Mouse (Mus musculus) urinary bladder, postnatal 14 days (tissue): ENCODE results near the gene Pkig.
"Not testable (repeated sequence)": the region's sequence is repeated elsewhere in the genome, so short reads cannot be mapped to it uniquely, and the experiment has no call there.

Experiments
- DNase-seq: peaks from one replicate; pipeline ENCODE4 v3.0.0; 2021; ENCODE audit warnings: low spot score

Gene Pkig

DNA sequence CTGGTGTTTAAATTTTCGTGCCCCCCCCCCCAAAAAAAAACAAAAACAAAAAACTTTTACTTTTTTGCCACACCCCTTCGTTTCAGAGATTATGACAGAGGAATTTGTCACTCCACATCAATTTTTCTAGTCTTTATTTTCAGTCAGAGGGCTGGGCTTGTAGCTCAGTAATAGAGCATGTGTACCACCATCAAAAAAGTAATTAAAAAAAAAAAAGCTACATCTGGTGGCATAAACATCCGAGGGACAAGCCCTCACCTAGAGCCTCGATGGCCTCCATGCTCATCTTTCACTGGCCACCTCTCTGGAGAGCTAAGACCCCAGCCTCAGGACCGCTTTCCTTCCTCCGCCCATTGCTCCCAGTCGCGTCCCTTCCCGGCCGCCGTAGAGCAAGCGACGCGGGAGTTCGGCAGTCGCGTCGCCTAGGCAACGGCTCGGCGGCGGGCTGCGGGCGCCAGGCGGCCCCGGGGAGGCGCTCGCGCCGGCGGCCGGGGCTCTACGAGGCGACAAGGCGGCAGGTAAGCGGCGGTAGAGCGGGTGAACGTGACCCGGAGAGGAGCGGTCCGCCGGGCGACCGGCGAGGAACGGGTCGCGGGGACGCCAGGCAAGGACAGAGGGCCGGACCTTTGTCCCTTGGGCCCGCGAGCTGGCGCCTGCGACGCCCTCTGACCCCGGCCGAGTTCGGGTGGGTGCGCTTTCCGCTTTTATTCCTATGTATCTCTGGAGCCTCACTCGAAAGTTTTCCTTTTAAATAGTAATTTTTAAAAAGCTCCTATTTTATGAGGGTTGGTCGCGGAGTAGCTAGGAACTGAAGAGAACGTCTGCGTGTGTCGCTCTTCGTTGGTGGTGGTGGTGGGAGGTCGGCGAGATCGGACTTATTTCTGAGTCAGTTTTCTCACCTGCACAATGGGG is at the start of gene Pkig:
Gene Pkig, plus strand, starts transcription at position 412 of the 912 bp plus-strand sequence.
- peak; percentile 86 for DNase-seq

DNA sequence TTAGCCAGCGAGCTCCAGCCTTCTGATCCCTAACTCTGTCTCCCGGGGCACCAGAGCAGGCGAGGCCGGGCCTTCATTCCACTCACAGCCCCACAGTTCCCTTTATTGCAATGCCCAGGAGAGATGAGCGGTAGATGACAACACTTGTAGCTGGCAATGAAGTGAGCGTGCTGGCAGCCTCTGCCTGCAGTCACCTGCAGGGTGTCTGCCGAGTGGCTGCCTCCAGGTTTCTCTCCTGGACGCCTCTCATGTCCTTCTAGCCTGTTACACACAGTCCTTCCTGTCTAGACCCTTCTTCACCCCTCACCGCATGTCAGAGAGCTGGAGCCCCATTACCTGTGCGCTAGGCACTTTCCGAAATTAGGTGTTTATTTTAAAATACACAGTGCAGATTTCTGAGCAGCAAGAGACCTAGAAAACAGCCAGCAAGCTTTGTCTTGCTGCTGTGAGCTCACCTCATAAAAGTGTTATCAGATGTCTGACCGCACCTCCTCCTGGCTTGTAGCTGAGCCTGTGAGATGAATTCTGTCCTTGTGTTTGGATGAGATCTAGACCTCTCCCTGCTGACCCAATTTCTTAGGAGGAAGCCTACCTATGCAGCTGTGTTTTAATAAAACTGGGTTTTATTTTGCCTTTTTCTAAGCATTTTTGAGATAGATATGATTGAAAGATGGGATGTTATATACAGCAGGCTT is 48.8 kb upstream of the Pkig start:
- DNase-seq = no peak

DNA sequence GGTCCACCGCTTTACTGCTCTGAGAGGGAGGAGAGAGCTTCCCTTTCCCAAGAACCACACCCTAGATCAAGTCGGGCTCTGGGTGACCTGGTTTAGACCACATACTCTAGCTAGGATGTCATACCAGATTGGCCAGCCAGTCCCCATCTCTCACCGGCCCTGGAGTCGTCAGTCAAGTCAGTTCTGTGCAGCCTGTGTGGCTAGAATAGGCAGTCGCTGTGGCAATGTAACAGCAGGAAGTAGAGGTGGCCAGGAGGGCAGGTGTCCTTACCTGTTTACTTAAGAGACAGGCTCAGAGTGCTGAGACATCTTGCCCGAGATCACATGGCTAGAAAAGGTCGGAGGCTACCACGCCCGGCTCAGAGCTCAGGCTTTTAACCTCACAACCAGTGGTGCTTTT is 47.0 kb upstream of the Pkig start:
- peak; percentile 63 for DNase-seq

- no peak for DNase-seq
Observed at GRCm38 (mm10) chr2:163613206-163613605, 45.0 kb upstream of the Pkig start.

GRCm38 (mm10) chr2:163613990-163614389 is 44.2 kb upstream of the Pkig start:
- no peak for DNase-seq

GRCm38 (mm10) chr2:163615401-163615800 is 42.8 kb upstream of the Pkig start:
- DNase-seq = no peak

DNA sequence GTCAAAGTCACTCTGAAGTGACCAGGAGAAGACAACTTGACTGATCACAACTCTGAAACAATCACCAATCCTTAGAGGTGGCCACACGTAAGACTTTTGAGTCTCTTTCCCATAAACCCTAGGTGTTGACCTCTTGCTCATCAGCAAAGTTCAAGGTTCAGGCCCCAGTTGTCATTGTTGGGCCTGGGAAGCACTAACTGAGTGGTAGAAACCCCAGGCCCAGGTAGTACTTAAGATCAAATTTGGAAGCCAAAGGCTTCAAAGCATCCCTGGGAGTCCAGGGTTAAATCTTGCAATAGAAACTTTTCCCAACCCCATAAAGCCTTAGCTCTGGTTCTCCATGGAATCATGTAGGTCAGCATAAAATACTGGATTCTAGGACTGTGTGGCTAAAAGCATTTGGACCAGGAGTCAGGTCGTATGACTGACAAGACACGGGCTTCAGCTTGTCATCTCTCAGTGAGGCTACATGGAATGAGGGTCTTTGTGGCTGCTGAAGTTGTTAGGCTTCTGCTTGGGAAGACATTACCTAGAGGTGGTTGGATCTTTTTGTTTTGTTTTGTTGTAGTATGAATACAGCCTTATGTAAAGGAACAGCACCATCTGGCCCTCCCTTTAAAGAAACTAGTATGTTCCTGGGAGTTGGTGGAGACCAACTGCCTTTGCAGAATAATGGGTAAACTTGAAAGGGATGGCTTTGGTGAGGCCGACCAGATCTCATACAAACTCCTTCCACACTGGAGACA is 42.1 kb upstream of the Pkig start:
- no peak for DNase-seq

DNA sequence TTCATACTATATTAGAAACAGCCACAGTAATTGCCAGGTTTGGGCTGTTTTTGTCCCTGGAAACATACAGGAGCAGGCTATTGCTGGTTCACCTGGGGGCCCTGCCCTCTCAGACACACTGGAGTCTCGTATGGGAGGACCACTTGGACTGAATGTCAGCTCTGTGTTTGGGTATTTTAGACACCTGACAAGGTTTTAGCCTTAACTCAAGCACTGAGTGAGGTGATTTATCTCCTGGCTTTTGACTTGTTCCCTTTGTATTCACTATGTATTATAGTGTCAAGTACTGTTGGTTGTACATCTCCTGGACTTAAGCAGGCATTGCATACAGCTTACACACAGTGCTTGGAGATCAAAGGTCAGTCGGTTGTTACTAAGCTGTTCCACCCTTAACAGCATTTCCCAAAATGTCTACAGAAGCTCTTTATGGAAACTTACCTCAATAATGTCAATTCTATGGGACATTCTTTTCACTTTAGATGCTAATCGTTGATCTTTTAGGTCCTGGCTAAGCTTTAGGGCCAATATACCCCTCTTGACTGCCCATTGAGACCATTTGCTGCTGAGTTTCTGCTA is 41.4 kb upstream of the Pkig start:
- no peak for DNase-seq

- DNase-seq = no peak
Observed at GRCm38 (mm10) chr2:163617232-163617863, 40.8 kb upstream of the Pkig start.

DNA sequence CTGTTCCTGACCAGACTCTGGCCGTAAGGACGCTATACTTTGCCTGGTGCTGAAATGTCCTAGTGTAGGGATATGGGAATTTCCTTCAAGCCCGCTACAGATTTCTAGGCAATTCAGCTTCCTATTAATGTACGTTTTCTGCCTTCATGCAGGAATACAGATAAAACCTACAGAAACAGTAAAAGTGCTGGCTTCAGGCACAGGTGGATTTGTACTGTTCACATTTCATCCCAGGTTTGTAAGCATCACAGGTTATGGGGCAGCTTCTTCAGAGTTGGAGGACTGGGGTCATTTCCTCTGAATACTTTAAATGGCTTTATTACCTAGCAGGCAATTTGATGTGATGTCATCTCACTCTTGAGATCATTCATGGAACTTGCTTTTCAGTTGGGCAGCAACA is 40.3 kb upstream of the Pkig start:
- DNase-seq = no peak

DNA sequence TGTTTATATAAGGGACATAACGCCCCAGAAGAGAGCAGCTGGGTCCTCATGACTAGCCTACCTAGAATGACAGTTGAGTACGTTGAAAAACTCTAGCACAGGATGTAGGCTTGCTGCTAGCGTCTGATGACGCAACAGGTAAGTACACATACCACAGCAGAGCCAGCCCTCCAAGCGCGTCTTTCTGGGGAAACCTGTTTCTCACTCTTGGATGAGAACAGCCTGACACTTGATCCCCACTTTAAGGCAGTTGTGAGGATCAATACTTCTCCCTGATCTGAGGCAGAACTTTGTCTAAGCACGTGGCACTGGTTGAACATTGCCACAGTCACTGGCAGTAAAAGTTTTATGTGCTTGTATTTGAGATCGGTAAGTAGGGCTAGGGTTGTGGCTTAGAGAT is 37.7 kb upstream of the Pkig start:
- peak; percentile 53 for DNase-seq

GRCm38 (mm10) chr2:163621401-163621800 is 36.8 kb upstream of the Pkig start:
- not testable (repeated sequence) for DNase-seq

DNA sequence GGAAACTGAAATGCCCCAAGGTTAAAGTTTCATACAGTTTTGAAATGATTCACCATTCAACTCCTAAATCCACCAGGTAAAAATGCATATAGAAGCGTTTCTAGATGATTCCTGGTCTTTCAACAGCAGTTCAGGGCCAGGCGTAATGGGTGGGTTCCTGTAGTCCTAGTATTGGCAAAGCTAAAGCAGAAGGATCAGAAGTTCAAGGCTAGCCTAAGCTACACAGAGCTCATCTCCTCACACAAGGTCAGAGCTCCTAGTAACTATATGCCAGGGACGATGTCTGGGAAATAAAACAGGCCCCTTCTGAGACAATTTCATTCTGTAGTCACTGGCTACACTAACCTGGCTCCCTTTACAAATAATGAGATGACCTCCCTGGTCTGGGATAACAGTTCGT is 27.0 kb upstream of the Pkig start:
- no peak for DNase-seq

- no peak for DNase-seq
Observed at GRCm38 (mm10) chr2:163631715-163632114, 26.5 kb upstream of the Pkig start.

- no peak for DNase-seq
Observed at GRCm38 (mm10) chr2:163634211-163634610, 24.0 kb upstream of the Pkig start.

- DNase-seq = no peak
Observed at GRCm38 (mm10) chr2:163636057-163636456, 22.1 kb upstream of the Pkig start.

DNA sequence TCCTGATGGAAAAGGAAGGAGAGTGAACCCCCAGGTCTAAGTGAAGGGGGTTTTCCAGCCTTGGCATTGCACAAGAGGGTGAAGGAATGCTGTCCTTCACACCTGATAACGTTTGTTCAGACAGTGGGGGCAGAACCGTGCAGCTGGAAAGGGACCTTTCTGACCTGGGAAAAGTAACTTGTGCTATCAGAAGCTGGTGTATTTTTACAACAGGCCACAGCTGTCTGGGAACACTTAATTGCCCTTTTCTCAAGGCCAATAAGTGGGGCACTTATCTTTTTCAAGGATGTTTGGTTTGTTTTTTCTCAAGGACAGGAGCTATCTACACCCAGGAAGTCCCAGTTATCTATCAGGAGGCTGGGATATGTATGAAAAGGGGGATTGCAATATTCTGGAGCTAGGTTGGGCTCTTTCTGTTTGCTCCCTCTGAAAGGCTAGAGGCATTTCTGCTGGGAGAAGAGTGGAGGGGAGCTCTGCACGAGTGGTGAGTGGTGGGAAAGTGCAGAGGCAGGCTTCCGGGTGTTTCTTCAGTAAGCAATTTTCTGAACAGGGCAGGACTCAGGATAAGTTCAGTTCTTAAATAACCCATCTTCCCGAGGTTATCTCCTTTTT is 20.4 kb upstream of the Pkig start:
- no peak for DNase-seq

GRCm38 (mm10) chr2:163640493-163640892 is 17.7 kb upstream of the Pkig start:
- no peak for DNase-seq

GRCm38 (mm10) chr2:163641681-163642080 is 16.5 kb upstream of the Pkig start:
- no peak for DNase-seq

DNA sequence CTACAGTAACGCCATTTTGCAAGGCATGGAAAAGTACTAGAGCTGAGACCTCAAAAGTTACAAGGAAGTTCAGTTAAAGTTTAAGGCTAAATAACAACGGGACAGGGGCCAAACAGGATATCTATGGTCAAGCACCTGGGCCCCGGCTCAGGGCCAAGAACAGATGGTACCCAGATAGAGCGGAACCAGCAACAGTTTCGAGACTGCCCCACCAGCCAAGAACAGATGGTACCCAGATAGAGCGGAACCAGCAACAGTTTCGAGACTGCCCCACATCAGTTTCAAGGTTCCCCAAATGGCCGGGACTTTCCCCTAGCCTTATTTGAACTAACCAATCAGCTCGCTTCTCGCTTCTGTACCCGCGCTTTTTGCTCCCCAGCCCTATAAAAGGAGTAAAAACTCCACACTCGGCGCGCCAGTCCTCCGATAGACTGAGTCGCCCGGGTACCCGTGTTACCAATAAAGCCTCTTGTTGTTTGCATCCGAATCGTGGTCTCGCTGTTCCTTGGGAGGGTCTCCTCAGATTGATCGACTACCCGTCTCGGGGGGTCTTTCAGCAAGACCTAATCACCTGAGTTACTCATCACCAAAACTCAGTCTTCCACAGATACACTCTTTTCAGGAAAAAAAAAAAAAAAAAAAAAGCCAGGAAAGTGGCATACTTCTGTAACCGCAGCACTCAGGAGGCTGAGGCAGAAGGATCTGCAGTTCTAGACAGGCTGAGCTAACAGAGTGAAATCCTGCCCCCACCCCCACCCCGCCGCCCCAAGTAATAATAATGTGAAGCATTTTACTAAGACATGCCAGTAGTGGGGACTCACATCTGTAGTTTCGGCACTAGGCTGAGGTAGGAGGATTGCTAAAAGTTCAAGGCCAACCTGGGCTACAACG is 15.3 kb upstream of the Pkig start:
- DNase-seq = peak; percentile 61
